Mouse (Mus musculus) limb, embryonic 14.5 days (tissue): ENCODE measurements at regions not wholly inside any gene's neighbourhood (a gene's known extent, or its start where the extent isn't known, plus 50 kb on each side); places are given as distances from the start of the nearest gene placed in this dataset.
A peak's percentile ranks its signal among the peaks of the same experiment; 100 is the strongest.

ENCODE experiments used
- ATAC-seq: fragments of 200-750 bp; cut with Nextera tagmentation; 2 replicates; pipeline ENCODE4 v1.8.0; 2017; ENCODE audit warnings: low read depth, moderate number of reproducible peaks, moderate TSS enrichment; ENCODE audit not compliant: low FRiP score
- DNase-seq: peaks from one replicate; pipeline ENCODE4 v3.0.0-alpha.2; 2015; ENCODE audit warnings: low spot score
- H3K27ac ChIP-seq: fragments of 300-500 bp; sonication (generic); replicated peaks from 2 replicates; pipeline ENCODE4 v1.5.1; 2014; ENCODE audit warnings: low read depth, mild to moderate bottlenecking, low read length, moderate library complexity, mixed read lengths
- H3K27me3 ChIP-seq: fragments of 300-500 bp; sonication (generic); 2 replicates; pipeline ENCODE4 v1.6.1; 2014; ENCODE audit warnings: low read length, mixed read lengths; ENCODE audit not compliant: control insufficient read depth, insufficient read depth
- H3K36me3 ChIP-seq: fragments of 300-500 bp; sonication (generic); 2 replicates; pipeline ENCODE4 v1.6.1; 2014; ENCODE audit warnings: mild to moderate bottlenecking, low read length, moderate library complexity, mixed read lengths; ENCODE audit not compliant: control insufficient read depth, insufficient read depth
- H3K4me1 ChIP-seq: fragments of 300-500 bp; sonication (generic); 2 replicates; pipeline ENCODE4 v1.6.1; 2014; ENCODE audit warnings: antibody characterized with exemption, low read length, mixed read lengths; ENCODE audit not compliant: control insufficient read depth, insufficient read depth
- H3K4me2 ChIP-seq: fragments of 300-500 bp; sonication (generic); replicated peaks from 2 replicates; pipeline ENCODE4 v1.6.1; 2014; ENCODE audit warnings: low read depth, mild to moderate bottlenecking, low read length, moderate library complexity; ENCODE audit not compliant: severe bottlenecking
- H3K4me3 ChIP-seq: fragments of 300-500 bp; sonication (generic); replicated peaks from 2 replicates; pipeline ENCODE4 v1.5.1; 2014; ENCODE audit warnings: low read length
- H3K9ac ChIP-seq: fragments of 300-500 bp; sonication (generic); 2 replicates; pipeline ENCODE4 v1.6.1; 2014; ENCODE audit warnings: mild to moderate bottlenecking, low read depth, low read length, moderate library complexity; ENCODE audit not compliant: severe bottlenecking
- H3K9me3 ChIP-seq: fragments of 300-500 bp; sonication (generic); 2 replicates; pipeline ENCODE4 v1.6.1; 2016; ENCODE audit warnings: low read length; ENCODE audit not compliant: control insufficient read depth
- POLR2A ChIP-seq: fragments of 200-500 bp; IDR thresholded peaks from 2 replicates; pipeline ENCODE4 v1.8.0; 2012; ENCODE audit warnings: inconsistent platforms, mild to moderate bottlenecking, moderate library complexity, borderline replicate concordance; ENCODE audit not compliant: insufficient read depth, insufficient read length; ENCODE audit errors: extremely low read depth
- WGBS: fragments of 180-500 bp; shearing (Covaris S2); extraction: QIAGEN DNeasy Blood & Tissue Kit; methylation state at CpG from one replicate; pipeline ENCODE4 v1.1.7; 2014; 5-methylcytosine and 5-hydroxymethylcytosine counted together

GRCm38 (mm10) chr9:101410783-101411531 is 159.4 kb upstream of the Ppp2r3a start:
- Histone ChIP-seq H3K9me3 (no peaks in the 10 kb centered on the region), H3K27me3 (no peaks in the 10 kb centered on the region), H3K4me1 (no peaks in the 10 kb centered on the region), H3K27ac (no peak overlapping the region), H3K4me3 (no peak overlapping the region), H3K36me3 (no peaks in the 10 kb centered on the region), H3K4me2 (no peak overlapping the region), H3K9ac (no peak overlapping the region)
- no peak for TF ChIP-seq POLR2A
- no peak for DNase-seq
- WGBS: 67% methylated on average over 21 of the region's 21 CpGs
- ATAC-seq: no peak

GRCm38 (mm10) chr9:101410348-101410747 is 158.8 kb upstream of the Ppp2r3a start:
- Histone ChIP-seq H3K4me3 (no peak overlapping the region), H3K4me1 (no peaks in the 10 kb centered on the region), H3K27ac (no peak overlapping the region), H3K36me3 (no peaks in the 10 kb centered on the region), H3K27me3 (no peaks in the 10 kb centered on the region), H3K4me2 (no peak overlapping the region), H3K9me3 (no peaks in the 10 kb centered on the region), H3K9ac (no peak overlapping the region)
- DNase-seq: peak; percentile 60
- 30% methylated on average over 3 of the region's 3 CpGs for WGBS
- TF ChIP-seq POLR2A: no peak
- no peak; the same call in 1 of the 2 replicates for ATAC-seq

- Histone ChIP-seq H3K9ac (no peak overlapping the region), H3K9me3 (no peaks in the 10 kb centered on the region), H3K27ac (no peak overlapping the region), H3K27me3 (no peaks in the 10 kb centered on the region), H3K4me3 (no peak overlapping the region), H3K4me1 (no peaks in the 10 kb centered on the region), H3K36me3 (no peaks in the 10 kb centered on the region), H3K4me2 (no peak overlapping the region)
- WGBS: 86% methylated on average over 1 of the region's 1 CpGs
- no peak for ATAC-seq
- TF ChIP-seq POLR2A: no peak
- DNase-seq: no peak
Observed at GRCm38 (mm10) chr9:101408116-101408515, 156.5 kb upstream of the Ppp2r3a start.

- no peak for ATAC-seq
- H3K9ac ChIP-seq: no peak overlapping the region
- no peak for TF ChIP-seq POLR2A
- 0 out of 2 replicates have a peak, but pooled peaks cover 2% of the 10 kb centered on the region for H3K4me1 ChIP-seq
- 78% methylated on average over 5 of the region's 5 CpGs for WGBS
- no peak overlapping the region for H3K4me3 ChIP-seq
- H3K36me3 ChIP-seq: no peaks in the 10 kb centered on the region
- H3K27me3 ChIP-seq: no peaks in the 10 kb centered on the region
- no peaks in the 10 kb centered on the region for H3K9me3 ChIP-seq
- DNase-seq: no peak
- H3K27ac ChIP-seq: no peak overlapping the region
- no peak overlapping the region for H3K4me2 ChIP-seq
Observed at GRCm38 (mm10) chr9:101407141-101407540, 155.5 kb upstream of the Ppp2r3a start.

- TF ChIP-seq POLR2A: no peak
- Histone ChIP-seq H3K9me3 (no peaks in the 10 kb centered on the region), H3K9ac (no peak overlapping the region), H3K27ac (no peak overlapping the region), H3K4me3 (no peak overlapping the region), H3K4me2 (no peak overlapping the region), H3K36me3 (no peaks in the 10 kb centered on the region), H3K27me3 (no peaks in the 10 kb centered on the region), H3K4me1 (0 out of 2 replicates have a peak, but pooled peaks cover 2% of the 10 kb centered on the region)
- DNase-seq (peak; percentile 12), ATAC-seq (no peak)
- WGBS: 40% methylated on average over 13 of the region's 13 CpGs
Observed at GRCm38 (mm10) chr9:101404441-101405081, 153.0 kb upstream of the Ppp2r3a start.
